Mouse (Mus musculus) stomach, embryonic 14.5 days (tissue): Measurements from ENCODE around the gene Ptprj. TPM values are rescaled to one million over a fixed set of nuclear protein-coding genes. Genes with fewer than 3 reads are reported as not detected.
A peak's percentile ranks its signal among the peaks of the same experiment; 100 is the strongest.

Experiments
- ATAC-seq: fragments of 200-750 bp; cut with Nextera tagmentation; 2 replicates; pipeline ENCODE4 v1.8.0; 2017; ENCODE audit warnings: low read depth, moderate TSS enrichment; ENCODE audit not compliant: insufficient number of reproducible peaks, insufficient read depth, low FRiP score
- H3K27ac ChIP-seq: fragments of 300-500 bp; sonication (generic); 2 replicates; pipeline ENCODE4 v1.5.1; 2014; ENCODE audit warnings: mild to moderate bottlenecking, low read length, moderate library complexity, mixed read lengths
- H3K27me3 ChIP-seq: fragments of 300-500 bp; sonication (generic); 2 replicates; pipeline ENCODE4 v1.6.1; 2014; ENCODE audit warnings: low read length, control low read depth, mixed read lengths; ENCODE audit not compliant: control insufficient read depth, insufficient read depth
- H3K36me3 ChIP-seq: fragments of 300-500 bp; sonication (generic); 2 replicates; pipeline ENCODE4 v1.6.1; 2014; ENCODE audit warnings: mild to moderate bottlenecking, control low read depth, low read length, moderate library complexity, mixed read lengths; ENCODE audit not compliant: control insufficient read depth, insufficient read depth
- H3K4me1 ChIP-seq: fragments of 300-500 bp; sonication (generic); 2 replicates; pipeline ENCODE4 v1.6.1; 2014; ENCODE audit warnings: low read length, control low read depth, mixed read lengths; ENCODE audit not compliant: control insufficient read depth, insufficient read depth
- H3K4me2 ChIP-seq: fragments of 300-500 bp; sonication (generic); replicated peaks from 2 replicates; pipeline ENCODE4 v1.6.1; 2014; ENCODE audit warnings: low read depth, low read length, control low read depth
- H3K4me3 ChIP-seq: fragments of 300-500 bp; sonication (generic); 2 replicates; pipeline ENCODE4 v1.5.1; 2014; ENCODE audit warnings: low read depth, low read length, control low read depth
- H3K9ac ChIP-seq: fragments of 300-500 bp; sonication (generic); replicated peaks from 2 replicates; pipeline ENCODE4 v1.6.1; 2014; ENCODE audit warnings: low read depth, mild to moderate bottlenecking, control low read depth, low read length, moderate library complexity, mixed read lengths
- H3K9me3 ChIP-seq: fragments of 300-500 bp; sonication (generic); 2 replicates; pipeline ENCODE4 v1.6.1; 2016; ENCODE audit warnings: low read depth, low read length, control low read depth; ENCODE audit not compliant: control insufficient read depth
- WGBS: fragments of 180-500 bp; shearing (Covaris S2); extraction: QIAGEN DNeasy Blood & Tissue Kit; methylation state at CpG from one replicate; pipeline ENCODE4 v1.1.7; 2014; 5-methylcytosine and 5-hydroxymethylcytosine counted together
- polyA plus RNA-seq: library from polyadenylated mRNA; unstranded; fragments of >200 nt; fragmentation: Nextera tagmentation; extraction: Ambion mirVana; gene quantifications from 2 replicates; pipeline ENCODE4 v1.2.1, GENCODE M21; 2014

Gene Ptprj
- polyA plus RNA-seq, 1 experiment from 2014 or later, result 6.0 TPM

- Histone ChIP-seq H3K36me3 (no peaks in the 10 kb centered on the region), H3K27me3 (no peaks in the 10 kb centered on the region), H3K4me2 (no peak overlapping the region), H3K4me1 (peaks cover 14% of the 10 kb centered on the region; the same call in 1 of the 2 replicates), H3K4me3 (no peak overlapping the region), H3K9ac (no peak overlapping the region), H3K27ac (no peak overlapping the region), H3K9me3 (no peaks in the 10 kb centered on the region)
- 49% methylated on average over 3 of the region's 3 CpGs for WGBS
- no peak for ATAC-seq
These were observed 94.2 kb downstream of the Ptprj start for GRCm38 (mm10) chr2:90486226-90486755.

- WGBS, result 73% methylated on average over 6 of the region's 6 CpGs
- Histone ChIP-seq H3K4me2 (no peak overlapping the region), H3K4me3 (no peak overlapping the region), H3K36me3 (no peaks in the 10 kb centered on the region), H3K9me3 (no peaks in the 10 kb centered on the region), H3K9ac (no peak overlapping the region), H3K27me3 (no peaks in the 10 kb centered on the region), H3K4me1 (peaks cover 6% of the 10 kb centered on the region; the same call in 1 of the 2 replicates), H3K27ac (no peak overlapping the region)
- no peak for ATAC-seq
These were observed 98.9 kb downstream of the Ptprj start for GRCm38 (mm10) chr2:90481505-90481904.

- peaks cover 6% of the 10 kb centered on the region; the same call in 1 of the 2 replicates for H3K4me1 ChIP-seq
- no peak overlapping the region for H3K4me2 ChIP-seq
- H3K27ac ChIP-seq, result 0 out of 2 replicates have a peak overlapping the region, but pooled peaks have one; percentile 0
- no peaks in the 10 kb centered on the region for H3K27me3 ChIP-seq
- WGBS, result 62% methylated on average over 13 of the region's 13 CpGs
- H3K9ac ChIP-seq, result no peak overlapping the region
- H3K36me3 ChIP-seq, result no peaks in the 10 kb centered on the region
- peak; percentile 47; the same call in 1 of the 2 replicates for ATAC-seq
- H3K9me3 ChIP-seq, result no peaks in the 10 kb centered on the region
- no peak overlapping the region for H3K4me3 ChIP-seq
These were observed 99.6 kb downstream of the Ptprj start for GRCm38 (mm10) chr2:90480747-90481308.

GRCm38 (mm10) chr2:90478531-90478930 lies 101.9 kb downstream of the Ptprj start:
- no peak overlapping the region for H3K27ac ChIP-seq
- ATAC-seq, result no peak
- H3K9ac ChIP-seq, result no peak overlapping the region
- no peaks in the 10 kb centered on the region for H3K27me3 ChIP-seq
- no peaks in the 10 kb centered on the region for H3K36me3 ChIP-seq
- H3K4me2 ChIP-seq, result no peak overlapping the region
- no peaks in the 10 kb centered on the region for H3K9me3 ChIP-seq
- WGBS, result 78% methylated on average over 7 of the region's 7 CpGs
- H3K4me3 ChIP-seq, result no peak overlapping the region
- peaks cover 13% of the 10 kb centered on the region; the same call in 1 of the 2 replicates for H3K4me1 ChIP-seq

GRCm38 (mm10) chr2:90477617-90478016 lies 102.8 kb downstream of the Ptprj start:
- H3K9me3 ChIP-seq, result no peaks in the 10 kb centered on the region
- no peaks in the 10 kb centered on the region for H3K36me3 ChIP-seq
- ATAC-seq, result no peak
- no peak overlapping the region for H3K27ac ChIP-seq
- no peaks in the 10 kb centered on the region for H3K27me3 ChIP-seq
- no peak overlapping the region for H3K4me2 ChIP-seq
- H3K4me3 ChIP-seq, result no peak overlapping the region
- 32% methylated on average over 8 of the region's 8 CpGs for WGBS
- H3K9ac ChIP-seq, result no peak overlapping the region
- H3K4me1 ChIP-seq, result peaks cover 13% of the 10 kb centered on the region; the same call in 1 of the 2 replicates

- Histone ChIP-seq H3K27ac (no peak overlapping the region), H3K36me3 (no peaks in the 10 kb centered on the region), H3K9me3 (no peaks in the 10 kb centered on the region), H3K4me3 (no peak overlapping the region), H3K27me3 (no peaks in the 10 kb centered on the region), H3K9ac (no peak overlapping the region), H3K4me1 (peaks cover 13% of the 10 kb centered on the region; the same call in 1 of the 2 replicates), H3K4me2 (no peak overlapping the region)
- no peak for ATAC-seq
- 67% methylated on average over 4 of the region's 5 CpGs for WGBS
These were observed 103.7 kb downstream of the Ptprj start for GRCm38 (mm10) chr2:90476792-90477191.

GRCm38 (mm10) chr2:90476319-90476718 lies 104.1 kb downstream of the Ptprj start:
- Histone ChIP-seq H3K9ac (no peak overlapping the region), H3K9me3 (no peaks in the 10 kb centered on the region), H3K27me3 (no peaks in the 10 kb centered on the region), H3K4me2 (no peak overlapping the region), H3K4me1 (peaks cover 13% of the 10 kb centered on the region; the same call in 1 of the 2 replicates), H3K36me3 (no peaks in the 10 kb centered on the region), H3K27ac (no peak overlapping the region), H3K4me3 (no peak overlapping the region)
- no peak for ATAC-seq
- 67% methylated on average over 11 of the region's 11 CpGs for WGBS

GRCm38 (mm10) chr2:90474593-90475405 lies 105.6 kb downstream of the Ptprj start:
- H3K27ac ChIP-seq, result peak overlapping the region; percentile 27; the same call in 1 of the 2 replicates
- no peak overlapping the region for H3K9ac ChIP-seq
- no peaks in the 10 kb centered on the region for H3K36me3 ChIP-seq
- peak; percentile 85 for ATAC-seq
- H3K4me1 ChIP-seq, result peaks cover 10% of the 10 kb centered on the region; the same call in 1 of the 2 replicates
- H3K4me3 ChIP-seq, result no peak overlapping the region; the same call in 1 of the 2 replicates
- no peaks in the 10 kb centered on the region for H3K9me3 ChIP-seq
- WGBS, result 3% methylated on average over 11 of the region's 11 CpGs
- peak overlapping the region; percentile 42 for H3K4me2 ChIP-seq
- no peaks in the 10 kb centered on the region for H3K27me3 ChIP-seq
